In the genomic region with DNA sequence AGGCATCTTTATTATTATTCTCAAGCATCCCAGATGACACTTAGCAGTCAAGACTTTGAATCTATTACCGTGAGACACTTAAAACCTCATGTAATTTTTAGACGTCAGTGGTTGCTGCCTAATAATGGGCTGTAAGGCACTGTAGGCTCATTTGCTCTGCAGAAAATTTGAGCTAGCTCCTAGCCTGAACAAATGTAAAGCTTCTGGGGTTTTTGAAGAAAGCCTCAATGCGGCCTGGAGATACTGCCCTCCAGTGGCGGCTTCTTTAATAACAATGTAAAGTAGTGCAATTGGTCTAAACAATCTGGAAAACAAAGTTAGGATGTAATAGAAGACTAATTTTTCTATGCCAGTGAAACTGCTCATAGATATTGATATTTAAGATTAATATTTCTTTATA, we compare ENCODE assay signal across 9 mouse cellular contexts.
A peak's percentile ranks its signal among the peaks of the same experiment; 100 is the strongest.
DNase-seq lines count a peak whose midpoint lies in the region; ATAC-seq lines count a peak whose summit lies in the region.
"Had no signal": no experiment of that assay in that cellular context is flagged by ENCODE, and none has a peak within 500 bp of the region (broad histone marks: within the 10 kb centered on the region; RNA-seq: fewer than 3 reads in every experiment).

No protein-coding gene starts in this region.

- 12% methylated on average over 4 of the region's 4 CpGs for WGBS in midbrain, embryonic 15.5 days
- 21% methylated on average over 4 of the region's 4 CpGs for WGBS in midbrain, embryonic 13.5 days
- WGBS in intestine, embryonic 16.5 days = 18% methylated on average over 4 of the region's 4 CpGs

- no peak overlapping the region for H3K4me3 ChIP-seq in midbrain, embryonic 15.5 days
- no peak overlapping the region for H3K4me3 ChIP-seq in midbrain, embryonic 13.5 days (replicated peaks)
- H3K4me3 ChIP-seq in intestine, embryonic 16.5 days (ENCODE audit: low read length) = no peak overlapping the region
- H3K4me3 ChIP-seq: lung, embryonic 15.5 days had no signal

- H3K27ac ChIP-seq in midbrain, embryonic 15.5 days = no peak overlapping the region
- H3K27ac ChIP-seq in midbrain, embryonic 13.5 days = no peak overlapping the region
- H3K27ac ChIP-seq in intestine, embryonic 16.5 days (ENCODE audit: low read length) = no peak overlapping the region
- H3K27ac ChIP-seq: lung, embryonic 15.5 days had no signal

- no peaks in the 10 kb centered on the region for H3K4me1 ChIP-seq in midbrain, embryonic 15.5 days
- no peaks in the 10 kb centered on the region for H3K4me1 ChIP-seq in midbrain, embryonic 13.5 days (replicated peaks)
- no peaks in the 10 kb centered on the region for H3K4me1 ChIP-seq in intestine, embryonic 16.5 days (ENCODE audit: control insufficient read depth, insufficient read depth, low read length)
- H3K4me1 ChIP-seq: lung, embryonic 15.5 days had no signal

- no peaks in the 10 kb centered on the region for H3K36me3 ChIP-seq in midbrain, embryonic 15.5 days (replicated peaks)
- no peaks in the 10 kb centered on the region for H3K36me3 ChIP-seq in midbrain, embryonic 13.5 days
- no peaks in the 10 kb centered on the region for H3K36me3 ChIP-seq in intestine, embryonic 16.5 days (ENCODE audit: control insufficient read depth, insufficient read depth, low read length)
- H3K36me3 ChIP-seq: lung, embryonic 15.5 days had no signal

- 0 out of 2 replicates have a peak, but pooled peaks have one; percentile 52 for ATAC-seq in midbrain, embryonic 15.5 days (replicated peaks)
- no peak for ATAC-seq in midbrain, embryonic 13.5 days
- ATAC-seq in intestine, embryonic 16.5 days = no peak

- no peaks in the 10 kb centered on the region for H3K9me3 ChIP-seq in midbrain, embryonic 15.5 days
- no peaks in the 10 kb centered on the region for H3K9me3 ChIP-seq in midbrain, embryonic 13.5 days
- no peaks in the 10 kb centered on the region for H3K9me3 ChIP-seq in intestine, embryonic 16.5 days (ENCODE audit: control insufficient read depth, low read length)
- H3K9me3 ChIP-seq: lung, embryonic 15.5 days had no signal

- DNase-seq in cerebellum, adult 8-10 months = peak; percentile 1
- no peak for DNase-seq in cerebellum, adult 9-11 months
- DNase-seq in left cerebral cortex, adult 8-10 months (ENCODE audit: low spot score in 2 of 2) = peak; percentile 3 to 5
- peak; percentile 8 for DNase-seq in telencephalon, adult 2 months (ENCODE audit: low read depth, low spot score)
- no peak for DNase-seq in thymus, adult 18-20 months

- no peak overlapping the region for H3K9ac ChIP-seq in midbrain, embryonic 15.5 days
- no peak overlapping the region for H3K9ac ChIP-seq in midbrain, embryonic 13.5 days (replicated peaks)
- no peak overlapping the region for H3K9ac ChIP-seq in intestine, embryonic 16.5 days (ENCODE audit: low read depth, low read length)
- H3K9ac ChIP-seq: lung, embryonic 15.5 days had no signal

- H3K27me3 ChIP-seq in midbrain, embryonic 15.5 days (replicated peaks) = no peaks in the 10 kb centered on the region
- no peaks in the 10 kb centered on the region for H3K27me3 ChIP-seq in midbrain, embryonic 13.5 days
- H3K27me3 ChIP-seq in intestine, embryonic 16.5 days (replicated peaks; ENCODE audit: control insufficient read depth, insufficient read depth, low read length) = no peaks in the 10 kb centered on the region
- H3K27me3 ChIP-seq: lung, embryonic 15.5 days had no signal

- H3K4me2 ChIP-seq in midbrain, embryonic 15.5 days = no peak overlapping the region
- no peak overlapping the region for H3K4me2 ChIP-seq in midbrain, embryonic 13.5 days (replicated peaks)
- no peak overlapping the region for H3K4me2 ChIP-seq in intestine, embryonic 16.5 days (ENCODE audit: low read depth, low read length)
- H3K4me2 ChIP-seq: lung, embryonic 15.5 days had no signal

Comparison
In these comparisons a context has a peak if more than half of its experiments do, and no peak if none do; other contexts are left out.
1. DNase-seq: peak in cerebellum, adult 8-10 months (single experiment), left cerebral cortex, adult 8-10 months (2 of 2) and telencephalon, adult 2 months (single experiment); none in cerebellum, adult 9-11 months (single experiment) and thymus, adult 18-20 months (0 of 2).